Mouse (Mus musculus): ENCODE data around the gene Srebf2. TPM values are rescaled to one million over a fixed set of nuclear protein-coding genes. Genes with fewer than 3 reads are reported as not detected.

Gene Srebf2
- polyA plus RNA-seq, 1 experiment from 2014 or later, result 53.2 TPM

DNA sequence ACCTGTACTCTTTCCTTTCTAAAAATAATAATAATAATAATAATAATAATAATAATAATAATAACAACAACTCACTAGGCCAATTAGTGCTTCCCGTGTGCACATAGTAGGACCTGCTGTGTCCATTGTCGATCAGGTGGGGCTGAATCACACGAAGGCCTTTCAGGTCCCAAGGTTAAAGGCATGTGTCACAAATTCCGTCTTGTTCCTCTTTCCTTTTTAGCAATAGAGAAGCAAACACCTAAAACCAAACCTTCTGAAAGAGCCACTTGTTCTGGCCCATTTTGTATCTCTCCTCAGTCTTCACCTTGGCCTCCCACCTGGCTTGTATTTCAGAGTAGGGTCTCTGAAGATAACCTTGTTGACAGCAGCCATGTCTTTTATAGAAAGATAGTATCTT is 4.2 kb downstream of the Srebf2 start:
- 68% methylated on average over 4 of the region's 4 CpGs for WGBS (ENCODE audit: insufficient replicate concordance)
- Histone ChIP-seq H3K9ac (ENCODE audit: low read depth, low read length) (no peak overlapping the region), H3K36me3 (ENCODE audit: control insufficient read depth, insufficient read depth) (no peaks in the 10 kb centered on the region), H3K4me1 (ENCODE audit: control insufficient read depth, low read depth, low read length) (peaks cover 29% of the 10 kb centered on the region), H3K4me2 (ENCODE audit: low read depth, low read length) (no peak overlapping the region), H3K4me3 (ENCODE audit: low read depth, low read length) (no peak overlapping the region), H3K27me3 (ENCODE audit: control insufficient read depth, insufficient read depth, low read depth, low read length) (no peaks in the 10 kb centered on the region), H3K9me3 (replicated peaks; ENCODE audit: control insufficient read depth, low read length) (no peaks in the 10 kb centered on the region), H3K27ac (ENCODE audit: low read length) (no peak overlapping the region)
- no peak for ATAC-seq (ENCODE audit: low read depth)

DNA sequence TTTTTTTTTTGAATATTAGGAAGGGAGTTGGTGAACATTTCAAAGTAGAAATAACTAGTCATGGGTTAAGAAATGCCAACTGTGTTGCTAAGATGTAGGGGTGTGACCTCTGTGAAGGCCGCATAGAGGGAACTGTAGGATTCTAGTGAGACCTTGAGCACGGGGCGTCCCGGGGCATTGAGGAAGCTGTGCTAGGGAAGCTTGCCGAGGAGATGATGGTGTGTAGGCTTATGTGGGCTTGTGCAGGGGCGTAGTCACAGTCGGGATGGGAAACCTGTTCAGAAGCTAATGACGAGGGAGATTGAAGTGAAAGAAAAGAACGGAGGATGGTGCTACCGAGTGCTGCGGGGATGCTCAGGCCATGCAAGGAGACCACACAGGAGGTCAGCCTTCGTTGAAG is 5.0 kb downstream of the Srebf2 start:
- H3K36me3 ChIP-seq (ENCODE audit: control insufficient read depth, insufficient read depth), result no peaks in the 10 kb centered on the region
- H3K27me3 ChIP-seq (ENCODE audit: control insufficient read depth, insufficient read depth, low read depth, low read length), result no peaks in the 10 kb centered on the region
- ATAC-seq (ENCODE audit: low read depth), result no peak
- WGBS (ENCODE audit: insufficient replicate concordance), result 58% methylated on average over 12 of the region's 12 CpGs
- no peak overlapping the region for H3K27ac ChIP-seq (ENCODE audit: low read length)
- no peak overlapping the region for H3K4me2 ChIP-seq (ENCODE audit: low read depth, low read length)
- no peak overlapping the region for H3K4me3 ChIP-seq (ENCODE audit: low read depth, low read length)
- H3K9ac ChIP-seq (ENCODE audit: low read depth, low read length), result no peak overlapping the region
- no peaks in the 10 kb centered on the region for H3K9me3 ChIP-seq (replicated peaks; ENCODE audit: control insufficient read depth, low read length)
- peaks cover 24% of the 10 kb centered on the region for H3K4me1 ChIP-seq (ENCODE audit: control insufficient read depth, low read depth, low read length)

DNA sequence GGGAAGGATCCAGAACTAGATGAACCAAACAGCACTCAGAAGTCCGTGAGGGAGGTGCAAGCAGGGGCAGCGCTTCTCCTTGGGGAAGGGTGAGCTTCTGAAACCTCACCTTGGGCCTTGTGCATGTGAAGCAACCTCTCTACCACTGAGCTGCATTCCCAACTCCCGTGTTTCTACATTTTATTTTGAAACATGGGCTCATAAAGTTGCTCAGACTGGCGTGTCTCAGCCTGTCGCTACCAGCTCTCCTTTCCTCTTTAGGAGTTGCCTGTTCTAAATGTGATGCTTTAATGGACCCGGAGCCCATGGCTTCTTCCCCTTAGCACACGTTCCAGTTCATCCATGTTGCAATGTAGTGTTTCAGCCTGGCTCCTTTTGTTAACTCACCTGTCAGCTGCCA is 5.5 kb downstream of the Srebf2 start:
- Histone ChIP-seq H3K36me3 (ENCODE audit: control insufficient read depth, insufficient read depth) (no peaks in the 10 kb centered on the region), H3K4me2 (ENCODE audit: low read depth, low read length) (no peak overlapping the region), H3K4me3 (ENCODE audit: low read depth, low read length) (no peak overlapping the region), H3K27me3 (ENCODE audit: control insufficient read depth, insufficient read depth, low read depth, low read length) (no peaks in the 10 kb centered on the region), H3K9ac (ENCODE audit: low read depth, low read length) (no peak overlapping the region), H3K9me3 (replicated peaks; ENCODE audit: control insufficient read depth, low read length) (no peaks in the 10 kb centered on the region), H3K27ac (ENCODE audit: low read length) (no peak overlapping the region), H3K4me1 (ENCODE audit: control insufficient read depth, low read depth, low read length) (peaks cover 26% of the 10 kb centered on the region)
- ATAC-seq (ENCODE audit: low read depth), result no peak
- WGBS (ENCODE audit: insufficient replicate concordance), result 77% methylated on average over 7 of the region's 7 CpGs

DNA sequence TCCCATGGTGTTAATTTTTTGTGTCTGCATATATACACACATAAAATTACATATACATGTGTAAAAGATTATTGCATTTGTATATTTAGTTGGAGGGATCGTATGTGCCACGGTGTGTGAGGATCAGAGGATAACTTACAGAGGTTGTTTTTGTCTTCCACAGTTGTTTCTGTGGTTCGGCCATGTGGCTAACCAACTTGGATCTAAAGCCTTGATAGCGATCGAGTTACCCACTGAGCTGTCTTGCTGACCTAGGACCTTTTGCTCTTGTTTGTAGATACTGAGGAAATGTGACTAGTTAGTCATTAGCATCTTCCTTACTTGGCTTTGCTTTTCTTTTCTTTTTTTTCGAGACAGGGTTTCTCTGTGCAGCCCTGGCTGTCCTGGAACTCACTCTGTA is 9.3 kb downstream of the Srebf2 start:
- no peak overlapping the region for H3K4me3 ChIP-seq (ENCODE audit: low read depth, low read length)
- H3K4me2 ChIP-seq (ENCODE audit: low read depth, low read length), result no peak overlapping the region
- no peaks in the 10 kb centered on the region for H3K9me3 ChIP-seq (replicated peaks; ENCODE audit: control insufficient read depth, low read length)
- 34% methylated on average over 6 of the region's 6 CpGs for WGBS (ENCODE audit: insufficient replicate concordance)
- H3K4me1 ChIP-seq (ENCODE audit: control insufficient read depth, low read depth, low read length), result peaks cover 28% of the 10 kb centered on the region
- no peak for ATAC-seq (ENCODE audit: low read depth)
- no peaks in the 10 kb centered on the region for H3K27me3 ChIP-seq (ENCODE audit: control insufficient read depth, insufficient read depth, low read depth, low read length)
- no peak overlapping the region for H3K9ac ChIP-seq (ENCODE audit: low read depth, low read length)
- no peak overlapping the region for H3K27ac ChIP-seq (ENCODE audit: low read length)
- no peaks in the 10 kb centered on the region for H3K36me3 ChIP-seq (ENCODE audit: control insufficient read depth, insufficient read depth)

DNA sequence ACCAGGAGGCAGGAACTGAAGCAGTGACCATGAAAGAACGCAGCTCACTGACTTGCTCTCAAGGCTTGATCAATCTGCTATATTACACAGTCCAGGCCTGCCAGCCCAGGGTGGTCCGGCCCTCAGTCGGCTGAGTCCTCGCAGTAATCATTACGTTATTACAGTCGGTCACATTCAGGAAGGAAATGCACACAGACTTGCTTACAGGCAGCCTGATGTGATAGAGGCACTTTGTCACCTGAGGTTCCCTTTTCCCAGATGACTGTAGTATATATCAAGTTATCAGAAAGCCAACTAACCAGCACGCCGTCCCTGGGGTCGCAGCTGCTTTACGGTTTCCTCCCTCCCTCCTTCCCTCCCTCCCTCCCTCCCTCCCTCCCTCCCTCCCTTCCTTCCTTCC is 9.9 kb downstream of the Srebf2 start:
- no peak overlapping the region for H3K9ac ChIP-seq (ENCODE audit: low read depth, low read length)
- no peak for ATAC-seq (ENCODE audit: low read depth)
- WGBS (ENCODE audit: insufficient replicate concordance), result 29% methylated on average over 10 of the region's 10 CpGs
- no peaks in the 10 kb centered on the region for H3K27me3 ChIP-seq (ENCODE audit: control insufficient read depth, insufficient read depth, low read depth, low read length)
- no peak overlapping the region for H3K4me3 ChIP-seq (ENCODE audit: low read depth, low read length)
- H3K36me3 ChIP-seq (ENCODE audit: control insufficient read depth, insufficient read depth), result no peaks in the 10 kb centered on the region
- H3K9me3 ChIP-seq (replicated peaks; ENCODE audit: control insufficient read depth, low read length), result no peaks in the 10 kb centered on the region
- no peak overlapping the region for H3K27ac ChIP-seq (ENCODE audit: low read length)
- H3K4me2 ChIP-seq (ENCODE audit: low read depth, low read length), result no peak overlapping the region
- H3K4me1 ChIP-seq (ENCODE audit: control insufficient read depth, low read depth, low read length), result peaks cover 31% of the 10 kb centered on the region

DNA sequence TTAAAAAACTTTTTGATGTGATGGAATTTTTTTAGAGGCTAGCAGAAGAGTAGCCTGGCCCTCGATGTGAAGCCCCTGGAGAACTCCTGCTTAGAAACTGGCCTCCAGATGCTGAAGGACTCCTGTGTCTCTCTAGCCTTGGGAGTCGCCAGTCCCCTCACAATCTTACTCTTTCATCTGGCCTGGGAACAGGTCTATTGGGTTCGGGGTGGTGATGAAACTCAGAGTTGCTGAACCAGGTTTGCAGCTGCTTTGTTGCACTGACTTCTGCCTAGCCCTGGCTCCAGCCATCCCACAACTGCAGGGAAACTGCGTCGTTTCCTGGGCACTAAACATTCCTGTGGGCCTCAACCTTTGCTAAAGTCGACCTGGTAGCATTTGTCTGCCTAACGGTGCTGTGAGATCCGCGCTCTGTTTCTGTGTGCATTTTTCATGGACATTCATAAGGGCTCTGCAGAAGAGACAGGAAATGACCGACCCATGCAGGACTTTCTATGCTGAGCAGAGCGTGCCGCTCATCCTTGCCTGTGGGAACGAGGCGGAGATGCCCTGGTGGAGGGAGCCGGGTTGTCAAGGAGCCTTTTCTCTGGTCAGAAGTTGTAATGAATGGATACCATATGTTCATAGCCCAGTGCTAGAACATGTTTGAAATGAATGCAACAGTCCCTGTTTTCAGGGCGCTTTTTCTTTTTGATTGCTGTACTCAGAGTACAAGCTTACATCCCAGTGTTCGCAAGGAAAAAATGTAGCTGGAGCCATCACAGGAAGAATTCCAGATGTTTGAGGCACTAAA is 11.5 kb downstream of the Srebf2 start:
- Histone ChIP-seq H3K9ac (ENCODE audit: low read depth, low read length) (no peak overlapping the region), H3K27ac (ENCODE audit: low read length) (no peak overlapping the region), H3K4me2 (ENCODE audit: low read depth, low read length) (no peak overlapping the region), H3K4me1 (ENCODE audit: control insufficient read depth, low read depth, low read length) (peaks cover 32% of the 10 kb centered on the region), H3K36me3 (ENCODE audit: control insufficient read depth, insufficient read depth) (no peaks in the 10 kb centered on the region), H3K4me3 (ENCODE audit: low read depth, low read length) (no peak overlapping the region), H3K27me3 (ENCODE audit: control insufficient read depth, insufficient read depth, low read depth, low read length) (no peaks in the 10 kb centered on the region), H3K9me3 (replicated peaks; ENCODE audit: control insufficient read depth, low read length) (no peaks in the 10 kb centered on the region)
- ATAC-seq (ENCODE audit: low read depth), result no peak
- WGBS (ENCODE audit: insufficient replicate concordance), result 61% methylated on average over 17 of the region's 17 CpGs

DNA sequence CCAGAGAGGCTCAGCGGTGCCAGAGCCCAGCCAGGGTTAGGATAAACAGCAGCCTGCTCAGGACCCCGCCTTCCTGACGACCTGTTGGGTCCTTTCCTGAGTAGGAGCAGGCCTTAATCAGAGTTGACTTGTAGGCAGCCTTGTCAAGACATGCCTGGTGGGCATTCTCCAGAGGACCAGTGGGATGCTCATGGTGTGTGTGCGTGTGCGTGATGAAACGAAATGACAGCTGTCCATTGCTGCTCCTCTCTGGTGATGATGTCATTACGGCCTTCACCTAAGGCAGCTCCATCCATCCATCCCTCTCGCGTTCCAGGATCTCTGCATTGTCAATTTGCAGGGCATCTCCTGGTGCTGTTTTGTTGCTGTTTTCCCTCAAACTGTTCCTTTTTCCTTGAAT is 12.5 kb downstream of the Srebf2 start:
- no peak for ATAC-seq (ENCODE audit: low read depth)
- no peak overlapping the region; the same call in 1 of the 2 replicates for H3K27ac ChIP-seq (ENCODE audit: low read length)
- H3K4me1 ChIP-seq (ENCODE audit: control insufficient read depth, low read depth, low read length), result peaks cover 43% of the 10 kb centered on the region

DNA sequence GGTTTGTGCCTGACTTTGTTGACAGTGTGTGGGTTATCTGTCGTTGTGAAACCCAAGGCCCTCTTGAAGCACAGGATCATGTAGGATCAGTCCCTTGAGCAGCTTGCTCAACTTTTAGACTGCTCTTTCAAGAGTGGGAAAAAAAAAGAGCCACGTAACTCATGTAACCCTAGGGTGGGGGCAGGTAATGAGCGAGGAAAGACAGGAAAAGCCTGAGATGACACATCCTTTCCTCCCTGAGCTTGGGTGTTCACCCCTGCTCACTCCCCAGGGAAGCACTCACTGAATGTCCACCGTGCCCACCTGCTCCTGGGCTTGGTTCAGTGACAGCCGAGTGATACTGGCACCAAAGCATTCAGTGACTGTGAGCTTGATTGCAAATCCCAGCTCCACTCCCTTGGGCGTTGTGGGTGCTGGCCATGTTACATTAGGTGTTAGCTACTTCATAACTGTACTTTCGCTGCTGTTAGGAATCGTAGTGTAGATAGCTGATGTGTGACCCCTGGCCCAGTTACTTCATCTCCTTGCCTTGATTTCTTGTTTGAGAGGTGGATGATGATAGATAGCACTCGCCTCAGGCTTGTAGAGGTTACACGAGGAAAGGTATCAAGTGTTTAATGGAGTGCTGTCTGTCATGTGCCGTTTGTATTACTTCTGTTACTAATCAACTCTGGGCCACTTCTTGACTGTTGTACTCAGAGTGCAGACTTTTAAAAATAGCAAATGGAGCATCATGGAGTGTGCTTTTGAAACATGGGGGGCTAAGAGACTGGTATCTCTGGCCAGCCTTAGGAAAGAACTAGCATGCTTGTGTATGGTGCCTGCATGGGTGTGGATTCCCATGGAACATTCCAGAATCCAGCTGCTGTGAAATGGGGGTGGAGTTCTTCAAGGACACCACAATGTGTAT is 14.0 kb downstream of the Srebf2 start:
- Histone ChIP-seq H3K27me3 (ENCODE audit: control insufficient read depth, insufficient read depth, low read depth, low read length) (no peaks in the 10 kb centered on the region), H3K27ac (ENCODE audit: low read length) (no peak overlapping the region), H3K36me3 (ENCODE audit: control insufficient read depth, insufficient read depth) (no peaks in the 10 kb centered on the region), H3K9me3 (replicated peaks; ENCODE audit: control insufficient read depth, low read length) (no peaks in the 10 kb centered on the region), H3K4me1 (ENCODE audit: control insufficient read depth, low read depth, low read length) (peaks cover 56% of the 10 kb centered on the region), H3K9ac (ENCODE audit: low read depth, low read length) (no peak overlapping the region), H3K4me3 (ENCODE audit: low read depth, low read length) (no peak overlapping the region), H3K4me2 (ENCODE audit: low read depth, low read length) (no peak overlapping the region)
- WGBS (ENCODE audit: insufficient replicate concordance), result 58% methylated on average over 11 of the region's 11 CpGs
- ATAC-seq (ENCODE audit: low read depth), result no peak

More for the DNA sequence above, 12.5 kb downstream of the Srebf2 start:
- Histone ChIP-seq H3K9ac (ENCODE audit: low read depth, low read length) (no peak overlapping the region), H3K9me3 (replicated peaks; ENCODE audit: control insufficient read depth, low read length) (no peaks in the 10 kb centered on the region), H3K36me3 (ENCODE audit: control insufficient read depth, insufficient read depth) (no peaks in the 10 kb centered on the region), H3K4me2 (ENCODE audit: low read depth, low read length) (no peak overlapping the region), H3K4me3 (ENCODE audit: low read depth, low read length) (no peak overlapping the region), H3K27me3 (ENCODE audit: control insufficient read depth, insufficient read depth, low read depth, low read length) (no peaks in the 10 kb centered on the region)
- 76% methylated on average over 9 of the region's 9 CpGs for WGBS (ENCODE audit: insufficient replicate concordance)

Data from liver, embryonic 16.5 days (tissue).